Mouse (Mus musculus): Measurements from ENCODE around the gene Entpd1.
"Not testable (repeated sequence)": the region's sequence is repeated elsewhere in the genome, so short reads cannot be mapped to it uniquely, and the experiment has no call there.

The Entpd1 gene

DNA sequence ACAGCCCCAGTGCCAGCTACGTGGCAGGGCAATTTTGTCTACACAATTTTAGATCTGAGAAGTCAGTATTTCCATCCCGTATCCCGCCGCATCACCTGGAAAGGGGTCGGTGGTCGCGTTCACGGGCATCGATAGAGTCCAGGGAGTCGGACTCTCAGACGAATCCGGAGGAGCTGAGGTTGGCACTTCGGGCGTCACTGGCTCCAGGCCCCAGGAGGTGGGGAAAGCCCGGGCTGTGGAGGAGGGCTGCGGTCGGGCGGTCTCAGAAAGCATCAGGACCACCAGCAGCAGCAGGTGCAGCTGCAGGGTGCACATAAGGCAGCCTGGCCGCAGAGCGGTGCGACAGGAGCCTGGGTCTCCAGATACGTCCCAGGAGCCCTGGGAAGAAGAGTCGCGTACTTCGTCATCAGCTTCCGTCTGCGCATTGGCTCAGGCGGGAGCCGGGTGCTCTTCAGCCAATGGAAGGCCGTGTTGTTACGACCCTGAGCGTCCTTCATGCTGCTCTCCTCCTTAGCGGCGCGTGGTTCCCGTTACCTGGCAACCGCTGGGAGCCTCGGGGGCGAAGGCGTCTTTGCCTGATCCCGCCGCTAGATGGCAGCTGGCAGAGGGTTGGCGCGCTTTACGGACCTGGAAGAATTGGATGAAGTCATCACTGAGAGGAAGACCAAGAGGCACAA, at the start of gene Entpd1, which contains the start of gene Tctn3:
Entpd1 (plus strand) TSS at position 537 of the 677 bp plus-strand sequence.
Tctn3 (minus strand) TSS at position 404 of the 677 bp plus-strand sequence.
- DNase-seq (ENCODE audit: low spot score in 2 of 2): peak; percentile 91 to 95

DNA sequence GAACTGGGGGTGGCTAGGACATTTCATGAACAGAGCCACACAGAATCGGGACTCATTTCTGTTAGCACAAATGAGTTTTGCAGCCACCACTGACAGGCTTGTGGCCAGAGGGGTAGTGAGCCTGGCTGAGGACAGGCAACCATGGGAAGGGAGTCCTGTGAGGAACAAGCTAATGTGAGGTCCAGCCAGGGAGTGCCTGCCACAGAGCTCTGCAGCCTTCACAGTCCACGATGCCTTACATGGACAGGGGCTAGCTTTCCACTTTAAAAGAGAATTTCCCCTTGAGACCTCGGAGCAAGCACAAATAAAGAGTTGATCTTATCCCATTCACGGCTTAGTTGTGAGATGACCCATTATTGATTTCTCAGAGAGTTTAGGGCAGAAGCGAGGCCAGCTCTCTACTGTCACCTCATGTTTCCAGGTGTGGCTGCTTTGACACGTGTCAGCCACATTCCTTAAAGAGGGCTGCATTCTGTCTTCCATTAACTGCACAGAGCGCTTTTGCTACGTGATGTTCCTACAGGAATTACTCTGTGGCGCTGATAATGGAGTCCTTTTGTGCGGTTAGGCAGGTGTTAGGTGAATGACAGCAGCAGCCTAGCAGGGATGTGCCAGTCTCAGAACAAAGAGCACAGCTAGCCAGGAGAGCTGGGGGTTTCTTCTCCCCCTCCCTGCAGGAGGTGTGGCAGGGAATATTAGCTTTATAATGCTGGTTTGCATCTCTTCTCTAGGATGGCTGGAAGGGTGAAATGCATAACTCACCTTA, 48.1 kb upstream of the Entpd1 start:
- DNase-seq (ENCODE audit: low spot score in 2 of 2): no peak

DNA sequence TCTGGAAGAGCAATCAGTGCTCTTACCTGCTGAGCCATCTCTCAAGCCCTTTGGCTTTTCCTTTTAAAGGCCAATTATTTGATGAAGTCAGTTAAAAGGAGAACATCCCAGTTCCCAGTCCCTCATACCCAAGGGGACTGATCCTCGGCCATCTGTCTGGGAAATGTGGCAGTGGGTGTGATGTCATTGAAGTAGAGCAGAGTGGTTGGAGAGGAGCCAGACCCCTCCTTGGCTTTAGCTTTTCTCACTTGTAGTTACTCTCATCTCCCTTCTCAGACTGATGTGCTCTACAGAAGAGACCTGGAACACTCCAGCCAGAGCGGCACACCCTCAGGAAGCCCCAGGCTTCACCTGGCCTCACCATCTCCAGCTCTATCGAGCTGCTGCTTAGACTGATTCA, 44.5 kb upstream of the Entpd1 start:
- DNase-seq (ENCODE audit: low spot score in 2 of 2): no peak

DNA sequence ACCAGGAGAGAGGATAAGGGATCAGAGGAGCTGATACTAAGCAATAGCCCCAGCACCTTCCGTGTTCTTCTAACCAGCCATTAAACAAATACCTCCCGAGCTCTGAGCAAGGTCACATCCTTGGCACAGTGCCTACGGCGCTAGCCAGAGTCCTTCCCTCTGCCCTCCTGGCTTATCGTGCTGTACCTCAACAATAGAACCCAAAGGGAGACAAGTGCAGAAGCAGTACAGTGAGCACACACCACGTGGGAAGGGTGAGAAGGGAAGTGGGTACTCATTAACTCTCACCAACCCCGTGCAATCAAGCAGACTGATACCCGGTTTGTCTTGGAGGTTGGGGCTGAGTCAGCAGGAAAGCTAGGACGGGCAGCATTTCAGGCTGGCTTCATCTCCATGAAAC, 41.4 kb upstream of the Entpd1 start:
- no peak for DNase-seq (ENCODE audit: low spot score in 2 of 2)

DNA sequence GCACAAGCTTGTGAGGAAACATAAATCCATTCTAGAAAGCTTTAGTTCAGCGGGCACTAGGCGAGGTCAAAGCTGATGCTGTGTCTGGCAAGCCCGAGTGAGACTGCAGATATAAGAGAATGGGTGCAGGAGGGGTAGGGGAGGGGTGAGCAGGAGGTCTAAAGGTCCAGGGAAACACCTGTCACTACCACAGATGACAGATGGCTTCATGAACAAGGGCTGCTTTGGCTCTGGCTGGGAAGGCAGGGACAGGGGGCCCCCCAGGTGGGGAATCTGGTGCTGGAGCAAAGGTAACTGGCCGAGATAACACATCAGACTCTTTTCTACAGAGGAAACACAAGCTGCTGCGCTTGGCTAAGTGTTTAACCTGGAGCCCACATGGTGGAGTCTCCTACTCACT, 36.7 kb upstream of the Entpd1 start:
- DNase-seq (ENCODE audit: low spot score in 2 of 2): no peak

DNA sequence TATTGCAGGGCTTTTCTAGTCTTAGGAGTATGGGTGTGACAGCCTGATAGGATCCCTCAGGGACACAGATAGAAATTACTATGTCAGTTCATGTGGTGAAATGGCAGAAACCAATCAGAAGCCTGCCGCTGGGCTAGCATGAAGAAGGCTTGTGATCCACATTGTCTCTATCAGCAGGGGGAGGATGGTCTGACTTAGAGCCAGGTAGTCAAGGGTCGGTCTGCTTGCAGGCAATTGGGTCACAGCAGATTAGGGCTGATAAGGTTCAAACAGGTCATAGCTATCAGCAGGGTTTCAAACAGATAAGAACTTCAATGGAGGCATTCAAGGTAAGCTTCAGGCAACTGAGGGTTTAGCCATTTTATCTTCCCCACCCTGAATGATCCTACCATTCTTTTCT, 31.3 kb upstream of the Entpd1 start:
- DNase-seq (ENCODE audit: low spot score in 2 of 2): no peak

DNA sequence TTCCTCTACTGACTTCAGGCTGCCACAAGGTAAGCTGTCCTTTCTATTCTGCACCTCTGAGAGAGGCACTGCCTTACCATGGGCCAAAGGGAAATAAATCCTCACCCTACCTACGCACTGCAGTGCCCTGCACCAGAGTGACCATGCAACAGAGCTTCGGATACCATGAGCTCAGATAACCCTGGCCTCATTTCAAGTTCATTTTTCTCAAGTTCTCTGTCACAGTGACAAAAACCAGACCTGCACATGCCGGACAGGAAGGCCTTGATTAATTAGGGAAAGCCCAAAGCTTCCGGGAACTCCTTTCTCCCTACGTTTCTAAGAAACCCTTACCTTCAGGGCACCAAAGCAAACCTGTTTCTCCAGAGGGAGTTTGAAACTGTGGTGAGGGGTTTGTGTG, 30.5 kb upstream of the Entpd1 start:
- DNase-seq (ENCODE audit: low spot score in 2 of 2): no peak

DNA sequence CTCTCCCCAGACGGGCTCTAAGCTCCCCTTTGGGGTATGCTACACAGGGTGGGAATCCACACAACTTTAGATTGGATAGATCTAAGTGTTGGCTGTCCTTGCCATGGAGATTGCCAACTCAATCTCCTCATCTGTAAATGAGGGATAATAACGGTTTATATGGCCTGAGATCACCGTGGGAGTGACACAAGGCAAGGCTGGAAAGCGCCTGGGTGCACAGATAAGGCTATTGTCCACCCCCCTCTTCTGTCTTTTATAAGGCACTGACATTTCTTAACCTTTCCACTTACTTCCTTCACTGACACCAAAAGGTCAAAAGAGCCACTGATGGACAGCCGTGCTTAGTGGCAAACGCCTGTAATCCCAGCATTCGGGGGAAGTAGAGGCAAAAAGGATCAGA, 25.3 kb upstream of the Entpd1 start:
- no peak for DNase-seq (ENCODE audit: low spot score in 2 of 2)

DNA sequence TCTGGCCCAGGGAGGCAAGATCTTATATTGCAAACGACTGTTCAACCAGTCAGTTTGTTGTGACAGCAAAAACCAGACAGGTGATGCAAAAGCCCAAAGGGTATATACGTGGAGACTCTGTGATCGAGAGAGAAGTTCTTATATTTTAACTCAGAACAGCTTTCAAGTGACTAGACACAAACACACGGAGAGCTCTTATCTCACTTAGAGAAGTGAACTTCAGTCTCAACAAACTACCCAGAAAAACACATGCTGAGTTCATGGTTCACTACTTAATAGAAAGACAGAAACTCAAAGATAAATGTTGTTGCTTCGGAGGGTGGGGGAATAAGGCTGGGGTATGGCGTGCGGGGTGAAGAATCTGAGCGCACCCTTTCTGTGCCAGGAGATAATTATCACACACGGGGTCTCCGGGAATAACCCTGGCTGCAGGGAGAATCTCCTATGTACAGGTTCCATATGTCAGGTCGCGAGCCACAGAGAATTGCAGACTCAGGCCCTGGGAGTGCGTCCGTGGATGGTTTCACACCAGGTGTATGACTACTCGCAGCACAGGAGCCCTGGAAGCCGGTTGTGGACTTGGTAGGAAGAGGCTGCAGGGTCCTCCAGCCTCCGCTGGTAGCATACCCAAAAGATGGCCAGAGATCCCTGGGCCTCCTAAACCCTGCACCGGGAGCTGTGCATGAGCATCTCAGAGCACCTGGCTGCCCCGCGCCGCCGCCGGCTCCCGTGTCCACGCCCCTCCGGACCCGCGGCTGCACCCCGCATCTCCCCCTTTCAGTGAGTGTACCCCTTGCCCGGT, 24.5 kb upstream of the Entpd1 start:
- no peak for DNase-seq (ENCODE audit: low spot score in 2 of 2)

DNA sequence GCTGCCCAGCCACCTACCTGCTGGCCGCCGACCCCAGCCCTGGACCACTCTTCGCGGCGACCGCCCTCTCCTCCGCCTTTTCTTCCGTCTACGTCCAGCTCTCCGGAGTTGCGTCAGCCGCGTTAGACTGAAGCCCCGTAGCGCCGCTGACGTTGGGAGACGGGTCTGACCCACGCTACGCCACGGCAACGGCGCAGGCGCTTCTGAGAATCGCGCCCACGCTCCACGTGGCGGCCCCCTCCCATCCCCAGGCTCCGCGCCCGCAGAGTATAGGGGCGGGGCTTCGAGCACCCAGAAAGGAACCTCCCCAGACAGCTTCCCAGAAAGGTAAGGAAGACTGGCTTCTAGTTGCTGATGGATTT, 23.9 kb upstream of the Entpd1 start, which contains the start of gene Aldh18a1:
Aldh18a1 (minus strand) TSS at position 171 of the 362 bp plus-strand sequence.
- DNase-seq (ENCODE audit: low spot score in 2 of 2): peak; percentile 87 to 97

DNA sequence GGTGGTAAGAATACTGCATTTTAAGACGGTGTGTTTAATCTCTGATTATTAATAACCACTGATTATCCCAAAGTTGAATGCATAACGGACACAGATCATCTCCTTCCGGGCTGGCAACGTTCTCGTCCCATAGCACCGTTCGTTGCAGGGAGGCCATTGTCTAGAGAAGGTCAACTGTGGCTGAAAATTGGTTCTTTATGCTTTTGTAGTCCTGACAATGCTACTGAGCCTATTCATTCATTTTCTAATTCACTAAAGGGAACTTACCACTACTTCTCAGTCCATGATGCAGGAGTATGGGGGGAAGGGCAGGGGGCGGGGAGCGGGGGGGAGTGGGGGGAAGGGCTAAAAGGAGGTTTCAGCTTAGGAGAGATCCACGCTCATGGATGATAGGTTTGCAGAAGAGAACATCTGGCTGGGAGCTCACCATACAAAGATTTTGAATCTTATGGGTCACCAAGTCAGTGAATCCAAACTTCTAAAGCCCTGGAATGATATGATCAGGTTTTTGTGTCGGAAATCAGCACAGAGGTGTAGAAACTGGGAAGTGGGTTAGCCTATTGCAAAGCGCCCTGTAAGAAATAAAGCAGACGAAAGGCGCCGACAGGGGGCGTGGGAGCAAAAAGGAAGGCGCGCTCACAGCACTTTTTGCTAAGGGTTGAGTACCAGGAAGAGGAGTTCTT, 23.2 kb upstream of the Entpd1 start:
- DNase-seq (ENCODE audit: low spot score in 2 of 2): peak; percentile 89 to 95

DNA sequence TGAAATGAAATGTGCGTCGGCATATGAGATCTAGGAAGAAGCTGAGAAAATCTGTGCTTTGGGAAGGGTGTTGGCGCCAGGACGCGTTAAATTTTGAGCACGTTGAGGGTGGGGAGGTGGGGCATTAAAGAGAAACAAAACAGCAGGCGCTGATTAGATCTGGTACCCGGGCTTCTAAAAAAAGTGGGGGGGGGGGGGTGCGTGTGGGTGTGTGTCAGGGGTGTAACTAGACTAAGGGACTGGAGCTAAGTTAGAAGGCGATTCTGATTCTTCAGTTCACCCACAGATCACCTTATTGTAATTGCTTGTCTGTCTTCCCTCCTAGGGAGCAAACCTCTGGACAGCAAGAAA, 22.7 kb upstream of the Entpd1 start:
- no peak for DNase-seq (ENCODE audit: low spot score in 2 of 2)

DNA sequence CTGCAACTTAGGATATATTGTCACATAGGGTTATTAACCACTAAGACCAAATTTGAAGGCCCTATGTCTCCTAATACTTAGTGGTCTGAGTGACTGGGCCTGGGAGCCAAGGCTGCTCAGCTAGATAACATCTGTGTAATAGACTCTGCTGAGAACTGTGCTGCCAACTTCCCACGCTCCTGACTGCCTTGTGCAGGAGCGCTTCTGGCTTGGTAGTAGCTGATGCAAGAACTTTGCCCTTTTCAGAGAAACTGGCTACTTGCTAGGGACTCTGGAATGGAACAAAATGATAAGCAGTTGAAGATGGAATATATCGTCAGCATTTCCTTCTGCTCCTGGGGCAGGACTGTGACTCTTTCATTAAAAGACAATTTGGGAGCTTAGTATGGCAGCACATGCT, 16.9 kb upstream of the Entpd1 start:
- no peak for DNase-seq (ENCODE audit: low spot score in 2 of 2)

DNA sequence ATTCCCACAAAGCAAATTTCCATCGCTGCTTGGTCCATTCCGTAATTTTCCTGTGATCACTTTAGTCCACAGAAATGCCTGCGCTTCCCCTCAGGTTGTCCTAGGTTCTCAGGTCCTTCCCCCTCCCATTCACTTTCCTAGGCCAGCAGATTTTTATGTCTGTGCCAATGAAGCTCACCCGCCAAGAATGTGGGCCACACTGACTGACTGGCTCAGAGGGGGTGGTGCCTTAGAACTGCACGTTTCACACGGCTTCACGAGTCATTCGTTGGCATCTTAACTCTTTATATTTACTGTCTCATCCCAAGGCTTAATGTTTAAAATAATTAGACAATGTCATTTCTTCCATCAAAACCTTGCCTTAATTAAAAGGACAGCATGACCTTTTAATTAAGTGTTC, 16.3 kb upstream of the Entpd1 start:
- no peak for DNase-seq (ENCODE audit: low spot score in 2 of 2)

DNA sequence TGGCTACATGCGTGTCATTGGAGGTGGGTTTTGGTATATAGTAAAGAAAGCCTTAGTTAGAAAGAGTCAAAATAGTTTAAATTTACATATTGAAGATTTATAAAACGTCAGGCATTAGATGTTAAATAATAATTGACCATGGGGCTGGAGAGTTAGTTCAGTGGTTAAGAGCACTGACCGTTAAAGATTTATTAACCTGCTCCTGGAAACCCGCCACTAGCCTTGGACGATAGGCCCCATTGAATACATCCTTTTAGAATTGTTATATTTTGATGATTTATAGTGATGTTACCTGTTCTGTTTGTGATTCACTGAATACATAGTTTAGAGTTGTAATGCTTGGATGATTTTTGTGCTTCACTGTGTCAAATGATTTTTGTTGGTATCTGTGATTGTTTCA, 11.3 kb upstream of the Entpd1 start:
- not testable (repeated sequence) for DNase-seq (ENCODE audit: low spot score in 2 of 2)

DNA sequence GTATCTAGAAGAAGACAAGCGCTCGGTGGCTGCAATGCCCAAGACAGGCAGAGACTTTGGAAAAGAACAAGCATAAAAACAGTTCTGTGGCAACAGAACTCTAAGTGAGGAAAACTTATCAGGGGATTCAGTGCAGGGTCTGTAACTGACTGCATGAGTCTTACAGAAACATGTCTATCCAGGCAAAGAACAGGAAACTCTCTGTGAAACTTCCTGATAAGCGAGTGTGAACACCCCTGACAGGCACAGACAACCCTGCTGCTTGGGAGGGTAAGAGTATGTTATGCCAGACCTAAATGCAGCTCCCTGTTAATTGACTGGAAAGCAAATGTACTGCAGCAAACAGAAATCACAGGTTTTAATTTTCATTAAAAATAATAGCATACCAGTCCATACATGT, 10.3 kb upstream of the Entpd1 start:
- no peak for DNase-seq (ENCODE audit: low spot score in 2 of 2)

DNA sequence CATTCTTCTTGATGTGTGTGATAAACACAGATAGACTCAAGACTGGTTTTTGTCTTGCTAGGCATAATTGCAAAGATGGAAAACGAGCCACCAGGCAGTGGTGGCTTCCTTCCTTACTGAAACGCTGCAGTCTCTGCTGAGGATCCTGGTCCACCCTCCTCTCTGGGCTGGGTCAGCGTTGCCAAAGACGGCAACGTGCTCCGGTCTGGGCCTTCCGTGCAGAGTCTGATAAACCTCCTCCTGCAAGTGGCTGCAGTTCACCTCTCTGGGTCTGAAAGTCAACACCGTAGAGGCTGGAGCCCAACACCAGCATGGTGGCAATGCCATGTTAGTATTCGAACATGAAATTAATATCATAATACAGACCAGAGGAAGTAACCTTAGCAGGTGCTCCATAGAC, 7.0 kb upstream of the Entpd1 start:
- no peak for DNase-seq (ENCODE audit: low spot score in 2 of 2)

DNA sequence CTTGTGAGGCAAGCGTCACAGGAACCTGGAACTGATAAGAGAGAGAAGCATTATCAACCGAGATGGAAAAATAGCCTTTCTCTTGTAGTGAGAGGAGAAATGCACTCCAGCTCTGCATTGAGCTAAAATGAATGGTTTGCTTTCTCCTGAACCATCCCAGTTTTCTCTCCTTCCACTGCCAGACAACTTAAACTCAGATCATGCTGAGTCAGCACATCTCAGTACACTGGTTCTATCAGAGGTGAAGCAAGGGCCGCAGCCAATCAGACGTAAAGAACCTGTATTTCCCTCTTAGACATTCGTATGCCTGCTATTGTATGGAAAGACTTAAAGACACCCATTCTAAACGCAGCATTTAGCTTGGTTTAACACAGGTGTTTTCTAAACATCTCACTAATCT, 4.5 kb upstream of the Entpd1 start:
- no peak for DNase-seq (ENCODE audit: low spot score in 2 of 2)

DNA sequence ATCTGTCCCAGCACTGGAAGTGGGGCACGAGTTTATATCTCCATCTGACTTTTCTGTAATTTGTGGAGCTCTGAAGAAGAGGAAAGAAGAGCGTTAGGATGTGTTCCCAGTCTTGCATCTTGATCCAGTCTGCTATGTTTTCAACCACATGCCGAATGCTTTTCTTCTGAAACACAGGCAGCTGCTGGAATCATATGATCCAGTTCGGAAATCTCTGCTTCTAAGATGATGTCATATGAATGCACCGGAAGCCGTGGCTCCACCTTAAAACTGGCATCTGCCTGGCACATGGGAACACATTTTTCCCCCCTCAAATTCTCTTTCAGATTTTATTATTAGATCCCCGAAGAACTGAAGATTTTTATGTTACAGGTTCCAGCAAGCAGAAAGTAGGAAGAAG, 2.6 kb downstream of the Entpd1 start:
- no peak for DNase-seq (ENCODE audit: low spot score in 2 of 2)

DNA sequence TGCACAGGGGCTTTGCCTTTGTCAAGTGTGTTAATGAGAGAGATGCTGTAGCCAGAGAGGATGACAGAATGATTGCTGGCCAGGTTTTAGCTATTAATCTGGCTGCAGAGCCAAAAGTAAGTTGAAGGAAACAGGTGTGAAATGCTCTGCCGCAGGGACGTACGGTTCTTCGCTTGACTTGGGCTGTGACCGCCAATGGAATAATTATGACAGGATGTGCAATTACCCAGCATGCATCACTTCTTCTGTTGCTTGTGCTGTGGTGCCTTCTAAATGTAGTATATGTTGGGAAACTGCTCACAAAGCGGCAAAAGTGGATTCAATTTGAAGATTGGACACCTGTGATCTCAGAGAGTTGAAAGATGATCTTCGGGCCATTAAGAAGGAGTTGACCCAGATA, 3.9 kb downstream of the Entpd1 start:
- peak in 1 of 2 experiments; percentile 15 for DNase-seq (ENCODE audit: low spot score in 2 of 2)

DNA sequence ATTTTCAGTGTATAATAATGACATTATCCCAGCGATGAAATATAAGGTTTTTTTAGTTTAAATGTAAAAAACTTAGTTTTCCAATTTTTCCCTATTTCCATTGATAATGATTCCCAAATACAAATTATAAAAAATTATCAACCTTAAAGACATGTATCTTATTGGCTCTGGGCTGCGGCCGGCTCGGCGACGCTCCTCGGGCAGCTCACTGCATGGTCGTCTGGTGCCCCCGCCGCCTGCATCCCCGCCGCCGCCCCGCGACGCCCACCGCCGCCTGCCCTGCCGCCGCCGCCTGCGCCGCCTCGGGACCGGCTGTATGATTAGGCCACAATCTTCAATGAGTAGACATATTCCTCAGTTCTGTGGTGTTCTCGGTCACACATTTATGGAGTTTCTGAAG, 9.4 kb downstream of the Entpd1 start:
- not testable (repeated sequence) for DNase-seq (ENCODE audit: low spot score in 2 of 2)

DNA sequence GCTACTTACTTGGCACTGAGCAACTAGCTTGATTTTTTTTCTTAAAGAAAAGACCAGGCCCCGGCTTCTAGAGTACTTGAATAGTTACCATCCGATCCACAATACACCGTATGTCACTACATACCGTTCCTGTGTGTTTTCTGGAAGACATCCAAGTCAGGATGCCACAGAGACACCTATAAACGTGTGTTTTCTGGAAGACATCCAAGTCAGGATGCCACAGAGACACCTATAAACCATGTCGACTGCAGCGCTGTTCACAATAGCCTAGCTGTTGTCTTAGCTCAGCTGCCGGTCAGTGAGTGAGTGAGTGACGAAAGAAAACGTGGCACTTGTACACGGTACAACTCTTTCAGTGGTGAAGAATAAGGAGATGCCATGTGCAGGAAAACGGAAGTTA, 13.8 kb downstream of the Entpd1 start:
- DNase-seq (ENCODE audit: low spot score in 2 of 2): no peak

Data from thymus, postnatal 10 days (tissue).